Mouse (Mus musculus) large intestine, adult 2 months (tissue): ENCODE measurements around the gene Sord. TPM values are rescaled to one million over a fixed set of nuclear protein-coding genes. Genes with fewer than 3 reads are reported as not detected.

Experiments used
- DNase-seq: peaks from one replicate; pipeline ENCODE4 v3.0.0-alpha.2; 2012; ENCODE audit warnings: low read depth, low spot score
- WGBS: fragments of 180-500 bp; shearing (Covaris S2); methylation state at CpG from one replicate; pipeline ENCODE4 v1.1.7; 2018; 5-methylcytosine and 5-hydroxymethylcytosine counted together
- polyA plus RNA-seq: library from polyadenylated mRNA; depleted of rRNA; stranded (reverse); fragments of >200 nt; gene quantifications from 2 replicates; pipeline ENCODE4 v1.2.3, GENCODE M21; 2012

The Sord gene
- polyA plus RNA-seq, 1 experiment = 54.8 TPM

DNA sequence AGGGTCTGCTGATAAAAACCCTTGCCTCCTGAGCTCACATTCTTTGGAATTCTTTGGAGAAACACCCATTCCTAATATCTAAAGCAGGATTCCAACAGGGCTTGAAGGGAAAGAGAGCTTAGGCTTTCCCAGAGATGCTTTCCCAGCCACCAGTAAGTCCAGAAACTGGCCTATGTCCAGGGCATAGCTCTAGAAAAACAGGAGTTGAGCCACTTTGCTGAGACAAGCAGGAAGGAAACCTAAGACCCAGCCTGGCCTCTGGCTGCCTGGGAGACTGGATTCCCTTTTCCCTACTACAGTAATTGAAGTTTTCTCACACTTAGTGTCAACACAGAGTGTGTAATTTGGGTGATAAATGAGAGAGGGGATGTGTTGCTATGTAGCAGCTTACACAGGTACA is 1.8 kb downstream of the Sord start:
- DNase-seq = no peak

- DNase-seq = no peak
- WGBS = 65% methylated on average over 2 of the region's 2 CpGs
These were observed 3.4 kb downstream of the Sord start for GRCm38 (mm10) chr2:122237891-122238470.

DNA sequence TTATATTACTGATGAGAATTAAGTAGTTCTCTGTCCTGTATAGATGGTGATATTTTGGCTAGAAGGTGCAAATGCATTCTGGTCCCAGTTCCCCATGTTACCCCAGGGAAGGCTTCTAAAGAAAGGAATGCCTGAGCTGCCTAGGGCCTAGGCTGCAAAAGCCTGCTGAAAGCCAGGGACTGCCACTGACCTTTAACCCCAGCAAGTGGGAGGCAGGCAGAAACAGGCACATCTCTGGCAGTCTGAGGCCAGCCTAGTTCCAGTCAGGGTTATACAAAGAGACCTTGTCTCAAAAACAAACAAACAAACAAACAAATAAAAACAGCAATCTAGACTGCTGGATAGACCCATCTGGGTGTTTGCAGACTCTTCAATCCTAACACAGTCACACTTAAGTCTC is 6.2 kb downstream of the Sord start:
- no peak for DNase-seq

DNA sequence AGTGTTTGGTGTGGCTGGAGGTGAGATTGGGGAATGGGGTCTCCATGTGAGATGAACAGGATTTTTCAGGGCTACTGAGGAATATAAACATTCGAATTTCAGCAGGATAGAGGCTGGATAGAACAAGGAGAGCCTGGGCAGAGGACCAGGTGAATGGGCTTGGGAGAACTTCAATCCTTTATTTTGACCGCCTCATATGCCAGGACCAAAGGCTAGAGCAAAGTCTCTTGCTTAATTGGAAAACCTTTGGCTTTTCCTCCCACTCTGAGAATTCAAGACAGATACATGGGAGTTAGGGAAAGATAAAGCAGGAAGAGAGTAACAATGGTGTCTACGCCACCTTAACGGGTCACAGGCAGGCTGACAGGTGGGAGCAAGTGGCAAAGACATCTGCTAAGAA is 6.7 kb downstream of the Sord start:
- 35% methylated on average over 4 of the region's 4 CpGs for WGBS
- DNase-seq = no peak

DNA sequence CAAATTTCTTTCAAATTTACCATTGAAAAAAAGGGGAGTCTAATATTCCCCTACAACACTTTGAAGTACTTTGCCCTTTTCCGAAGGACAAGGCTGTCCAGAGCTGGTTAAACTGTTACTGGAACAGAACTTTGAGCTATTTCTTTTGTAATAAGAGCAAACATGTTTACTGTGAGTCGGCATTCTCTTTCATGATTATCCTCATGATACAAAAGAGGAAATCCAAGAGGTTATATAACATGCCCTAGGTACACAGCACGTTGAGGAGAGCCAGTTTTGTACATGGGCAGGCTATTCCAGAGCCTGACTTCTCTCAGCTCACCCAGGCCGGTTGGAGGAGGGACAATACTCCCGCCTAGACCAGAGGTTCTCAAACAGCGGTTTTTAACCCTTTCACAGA is 7.4 kb downstream of the Sord start:
- no peak for DNase-seq
- WGBS = 18% methylated on average over 6 of the region's 6 CpGs

DNA sequence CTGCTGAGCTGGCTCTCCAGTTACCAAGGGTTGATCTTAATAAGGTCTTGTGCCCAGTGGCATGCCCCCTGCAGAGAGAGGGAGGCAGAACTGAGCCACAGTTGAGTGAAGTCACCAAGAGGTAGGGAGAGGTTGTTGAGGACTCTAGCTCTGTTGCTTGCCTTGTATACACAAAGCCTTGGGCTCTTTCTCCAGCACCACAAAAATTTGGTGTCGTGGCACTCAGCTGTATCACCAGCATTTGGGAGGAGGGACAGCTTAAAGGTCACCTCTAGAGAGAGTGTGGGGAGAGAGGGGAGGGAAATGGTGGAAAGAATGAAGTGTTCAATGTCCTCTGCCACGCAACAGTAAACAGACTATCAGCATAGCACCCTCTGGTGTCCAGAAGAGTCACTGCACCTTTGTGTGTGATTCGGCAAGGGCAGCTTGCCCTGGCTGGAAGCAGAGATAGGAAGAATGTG is 9.2 kb downstream of the Sord start:
- DNase-seq = no peak
- WGBS = 2% methylated on average over 3 of the region's 3 CpGs

DNA sequence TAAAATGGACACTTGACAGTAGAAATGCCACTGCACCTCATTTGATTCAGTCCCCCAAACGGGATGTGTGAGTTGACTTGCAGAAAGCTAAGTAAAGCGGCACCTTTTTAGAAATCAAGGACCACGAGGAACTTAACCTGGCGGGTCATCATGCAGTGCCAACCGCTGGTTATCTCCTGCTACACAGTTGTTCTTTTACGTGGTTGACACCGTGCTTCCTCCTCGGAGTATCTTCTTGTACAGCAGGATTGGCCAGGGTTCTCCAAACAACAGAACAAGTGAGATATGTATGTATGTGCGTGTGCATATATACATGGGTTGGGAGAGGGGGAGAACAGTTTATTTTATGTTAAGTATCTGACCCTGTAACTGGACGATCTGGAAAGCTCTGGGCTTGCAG is 13.2 kb downstream of the Sord start:
- WGBS = 86% methylated on average over 10 of the region's 10 CpGs
- no peak for DNase-seq

- no peak for DNase-seq
- 96% methylated on average over 5 of the region's 5 CpGs for WGBS
These were observed 21.4 kb downstream of the Sord start for GRCm38 (mm10) chr2:122255997-122256396.

GRCm38 (mm10) chr2:122260729-122261128 is 26.2 kb downstream of the Sord start:
- DNase-seq = no peak
- 32% methylated on average over 5 of the region's 5 CpGs for WGBS

DNA sequence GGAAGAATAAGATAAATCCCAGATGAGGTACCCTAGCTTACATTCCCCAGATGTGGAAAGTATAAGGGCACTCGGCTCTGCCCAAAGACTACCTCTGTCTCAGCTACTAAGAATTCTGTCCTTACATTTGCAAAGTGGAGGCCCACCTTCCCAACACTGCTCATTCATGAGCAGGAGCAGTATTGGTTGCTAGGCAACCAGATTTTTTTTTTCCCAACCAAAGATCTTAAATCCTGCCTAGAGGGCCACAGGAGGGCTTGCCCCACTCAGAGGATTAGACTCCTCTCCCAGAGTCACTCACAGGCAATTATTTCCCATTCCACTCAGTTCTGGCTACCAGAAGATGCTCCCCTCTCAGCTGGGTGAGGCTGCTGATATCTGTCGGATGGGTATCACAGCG is 30.1 kb downstream of the Sord start:
- 88% methylated on average over 3 of the region's 3 CpGs for WGBS
- no peak for DNase-seq

GRCm38 (mm10) chr2:122266407-122267193 is 32.1 kb downstream of the Sord start:
- DNase-seq = peak; percentile 75
- WGBS = 27% methylated on average over 7 of the region's 7 CpGs

DNA sequence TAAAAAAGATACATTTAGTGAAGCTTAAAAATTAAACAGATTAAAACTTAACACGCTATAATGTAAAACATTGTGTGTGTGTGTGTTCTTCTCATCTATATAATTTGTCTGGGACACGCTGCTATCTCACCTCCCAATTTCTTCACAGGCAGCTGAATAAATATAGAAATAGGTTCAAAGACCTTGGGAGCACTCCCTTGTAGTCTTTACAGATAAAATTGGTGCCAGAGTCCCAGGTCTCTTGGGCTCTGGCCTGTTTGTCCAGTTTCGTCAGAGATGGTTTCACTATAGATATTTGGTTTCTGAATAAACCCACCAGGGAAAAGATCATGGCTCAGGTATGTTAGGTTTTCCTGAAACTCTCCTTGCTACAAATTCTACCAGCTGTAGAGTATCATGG is 44.2 kb downstream of the Sord start:
- no peak for DNase-seq
- WGBS = 28% methylated on average over 3 of the region's 3 CpGs

DNA sequence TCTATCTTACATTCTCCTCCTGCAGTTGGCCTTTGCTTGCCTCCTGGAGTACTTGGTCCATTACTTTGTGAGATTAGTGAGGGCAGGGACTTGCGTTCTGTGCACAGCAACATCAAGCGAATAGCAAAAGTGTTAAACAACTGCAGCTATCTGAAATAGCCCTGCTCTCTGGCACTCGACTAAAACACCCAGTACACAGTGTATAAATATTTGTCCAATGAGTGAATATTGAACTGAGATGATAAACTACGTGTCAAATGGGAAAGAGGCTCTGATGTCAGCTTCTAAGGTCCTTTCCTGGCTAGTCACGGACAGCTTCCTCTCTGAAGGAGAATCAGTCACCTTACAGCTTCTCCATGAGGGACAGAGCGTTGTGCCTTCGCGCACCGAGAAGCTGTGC is 49.5 kb downstream of the Sord start:
- WGBS = 71% methylated on average over 9 of the region's 9 CpGs
- no peak for DNase-seq

DNA sequence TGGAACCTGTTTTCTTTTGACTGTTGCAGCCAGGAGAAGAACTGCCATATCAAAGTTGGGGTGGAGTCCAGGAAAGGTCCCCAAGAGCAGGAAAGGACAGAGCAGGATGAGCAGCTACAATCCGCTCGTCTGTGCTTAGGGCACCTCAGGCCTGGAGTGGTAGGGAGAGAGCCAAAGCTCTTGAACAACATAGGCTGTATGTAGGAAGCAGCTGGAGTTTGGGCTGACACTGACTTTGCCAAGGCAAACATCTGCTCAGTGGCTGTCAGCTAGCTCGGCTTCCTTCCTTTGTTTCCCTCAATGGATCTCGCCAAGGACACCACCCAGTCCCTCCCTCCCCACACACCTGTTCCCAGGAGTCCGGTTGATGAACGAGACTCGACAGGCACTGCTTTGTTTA is 51.6 kb downstream of the Sord start:
- WGBS = 11% methylated on average over 7 of the region's 7 CpGs
- DNase-seq = no peak

DNA sequence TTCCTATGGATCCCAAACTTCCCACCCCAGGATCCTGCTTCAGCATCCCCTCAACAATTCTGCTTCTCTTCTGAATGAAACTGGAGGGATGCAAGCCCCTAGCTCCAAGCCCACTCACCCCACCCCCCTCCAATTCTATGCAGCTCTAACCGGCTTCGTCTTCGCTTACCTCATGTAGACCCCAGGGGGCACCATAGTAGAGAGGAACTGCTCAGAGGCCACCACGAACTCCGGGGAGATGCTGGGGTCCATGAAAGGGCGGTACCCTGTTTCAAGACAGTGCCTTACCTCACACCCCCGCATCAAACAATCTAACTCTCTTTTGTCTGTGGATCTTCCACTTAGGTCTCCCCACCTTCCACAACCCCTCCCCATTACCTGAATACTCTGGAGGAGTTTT is 60.4 kb downstream of the Sord start:
- DNase-seq = no peak
- WGBS = 60% methylated on average over 7 of the region's 7 CpGs

GRCm38 (mm10) chr2:122297271-122298095 is 62.9 kb downstream of the Sord start:
- no peak for DNase-seq
- WGBS = 2% methylated on average over 35 of the region's 35 CpGs

- no peak for DNase-seq
- WGBS = 6% methylated on average over 13 of the region's 13 CpGs
These were observed 63.5 kb downstream of the Sord start, which contains the start of gene Duox2 for GRCm38 (mm10) chr2:122298096-122298499. Duox2 (minus strand) TSS chr2:122298449.

DNA sequence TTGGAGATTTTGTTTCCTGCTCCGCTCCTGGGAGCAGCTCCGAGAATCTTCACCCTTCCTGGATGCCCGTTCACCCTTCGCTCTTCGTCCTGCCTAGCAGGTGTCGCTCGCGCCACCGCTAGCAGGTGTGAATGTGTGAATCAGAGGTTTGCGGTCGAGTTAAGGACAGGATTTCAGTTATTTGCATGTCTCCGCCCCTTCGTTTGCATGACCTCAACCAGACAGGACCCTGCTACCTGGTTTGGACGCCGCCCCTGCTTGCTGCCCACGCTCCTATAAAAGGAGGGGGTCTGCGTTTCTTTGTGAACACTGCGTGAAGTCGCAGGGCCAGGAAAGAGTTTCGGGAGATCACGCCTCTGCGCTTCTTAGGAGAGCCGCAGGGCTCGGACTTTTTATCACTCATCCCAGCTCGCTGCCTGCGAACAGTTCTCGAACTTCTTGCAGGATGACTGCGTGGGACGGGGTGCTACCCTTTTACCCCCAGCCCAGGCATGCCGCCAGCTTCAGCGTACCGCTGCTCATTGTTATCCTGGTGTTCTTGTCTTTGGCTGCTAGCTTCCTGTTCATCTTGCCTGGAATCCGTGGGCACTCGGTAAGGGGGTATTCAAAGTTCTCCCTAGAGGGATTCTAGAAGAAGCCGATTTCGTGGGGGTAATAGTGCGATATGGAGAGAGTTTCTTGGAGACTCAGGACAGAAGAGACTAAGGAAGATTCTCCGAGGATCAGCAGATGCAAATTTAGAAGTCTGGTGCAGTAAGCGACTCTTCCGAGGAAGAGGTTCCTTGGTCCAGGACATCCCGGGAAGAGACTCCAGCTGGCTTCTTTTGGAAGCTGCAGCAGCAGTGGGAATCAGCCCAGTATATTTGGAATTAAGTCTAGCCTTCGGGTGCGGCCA is 64.3 kb downstream of the Sord start, which contains the start of gene Duoxa2:
Gene Duoxa2, plus strand, starts transcription at position 305 of the 895 bp plus-strand sequence.
- DNase-seq = peak; percentile 66
- WGBS = 4% methylated on average over 43 of the region's 43 CpGs

DNA sequence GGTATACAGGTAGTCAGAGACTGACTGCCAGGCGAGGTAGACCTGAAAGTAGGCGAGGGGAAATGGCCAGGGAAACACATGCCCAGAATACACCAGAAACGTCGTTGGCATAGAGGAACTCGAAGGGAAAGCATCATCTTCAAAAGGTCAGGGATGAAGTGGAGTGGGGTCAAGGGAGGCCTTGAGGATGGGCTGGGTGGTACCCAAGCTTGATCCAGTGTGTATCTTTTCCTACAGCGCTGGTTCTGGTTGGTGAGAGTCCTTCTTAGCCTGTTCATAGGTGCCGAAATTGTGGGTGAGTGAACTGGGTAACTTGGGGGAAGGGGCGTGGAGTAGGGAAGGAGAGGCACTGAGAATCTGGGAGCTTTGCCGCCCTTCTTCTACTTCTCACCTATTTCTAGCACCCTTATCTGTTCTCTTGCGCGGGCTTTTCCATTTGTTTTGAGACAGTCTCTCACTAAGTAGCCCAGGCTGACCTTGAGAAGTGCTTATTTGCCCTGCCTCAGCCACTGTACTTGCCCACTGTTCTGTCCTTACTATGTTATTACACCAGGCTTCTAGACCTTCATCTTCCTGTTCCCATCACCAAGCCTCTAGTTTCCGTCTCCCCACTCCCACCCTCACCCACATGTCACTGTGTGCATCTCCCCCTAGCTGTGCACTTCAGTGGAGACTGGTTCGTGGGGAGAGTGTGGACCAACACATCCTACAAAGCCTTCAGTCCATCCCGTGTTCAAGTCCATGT is 65.5 kb downstream of the Sord start:
- no peak for DNase-seq
- WGBS = 64% methylated on average over 14 of the region's 14 CpGs
